Mouse (Mus musculus) kidney, postnatal 0 days (tissue): Measurements from ENCODE around the gene Lonp1. TPM values are rescaled to one million over a fixed set of nuclear protein-coding genes. Genes with fewer than 3 reads are reported as not detected.

Source experiments
- ATAC-seq: fragments of 200-750 bp; cut with Nextera tagmentation; replicated peaks from 2 replicates; pipeline ENCODE4 v1.8.0; 2017; ENCODE audit warnings: low read depth, moderate number of reproducible peaks, moderate TSS enrichment, moderate library complexity; ENCODE audit not compliant: low FRiP score
- DNase-seq: peaks from one replicate; pipeline ENCODE4 v3.0.0-alpha.2; 2016; ENCODE audit warnings: low spot score
- H3K27ac ChIP-seq: fragments of 300-500 bp; sonication (generic); 2 replicates; pipeline ENCODE4 v1.5.1; 2014; ENCODE audit warnings: mild to moderate bottlenecking
- H3K27me3 ChIP-seq: fragments of 300-500 bp; sonication (generic); 2 replicates; pipeline ENCODE4 v1.6.1; 2014; ENCODE audit warnings: low read length, mixed read lengths; ENCODE audit not compliant: insufficient read depth
- H3K36me3 ChIP-seq: fragments of 300-500 bp; sonication (generic); 2 replicates; pipeline ENCODE4 v1.6.1; 2014; ENCODE audit warnings: low read length, mixed read lengths; ENCODE audit not compliant: insufficient read depth
- H3K4me1 ChIP-seq: fragments of 300-500 bp; sonication (generic); replicated peaks from 2 replicates; pipeline ENCODE4 v1.6.1; 2014; ENCODE audit warnings: antibody characterized with exemption, low read length, mixed read lengths; ENCODE audit not compliant: insufficient read depth
- H3K4me2 ChIP-seq: fragments of 300-500 bp; sonication (generic); 2 replicates; pipeline ENCODE4 v1.6.1; 2014; ENCODE audit warnings: mild to moderate bottlenecking, low read length, moderate library complexity, mixed read lengths
- H3K4me3 ChIP-seq: fragments of 300-500 bp; sonication (generic); replicated peaks from 2 replicates; pipeline ENCODE4 v1.5.1; 2014; ENCODE audit warnings: low read depth, low read length
- H3K9ac ChIP-seq: fragments of 300-500 bp; sonication (generic); 2 replicates; pipeline ENCODE4 v1.6.1; 2014; ENCODE audit warnings: low read depth, low read length
- H3K9me3 ChIP-seq: fragments of 300-500 bp; sonication (generic); replicated peaks from 2 replicates; pipeline ENCODE4 v1.6.1; 2016; ENCODE audit warnings: low read length, inconsistent platforms, mixed read lengths
- CTCF ChIP-seq: IDR thresholded peaks from 2 replicates; pipeline ENCODE4 v1.5.1; 2016; ENCODE audit warnings: antibody characterized with exemption, low read depth, mild to moderate bottlenecking, moderate library complexity
- WGBS: fragments of 180-500 bp; shearing (Covaris S2); extraction: QIAGEN DNeasy Blood & Tissue Kit; methylation state at CpG from one replicate; pipeline ENCODE4 v1.1.7; 2014; 5-methylcytosine and 5-hydroxymethylcytosine counted together
- polyA plus RNA-seq: library from polyadenylated mRNA; unstranded; fragments of >200 nt; fragmentation: Nextera tagmentation; extraction: Ambion mirVana; gene quantifications from 2 replicates; pipeline ENCODE4 v1.2.1, GENCODE M21; 2015

Lonp1 gene
- polyA plus RNA-seq, 1 experiment from 2014 or later, result 45.4 TPM

- Histone ChIP-seq H3K9me3 (no peaks in the 10 kb centered on the region), H3K4me3 (peak overlapping the region; percentile 92), H3K27ac (peak overlapping the region; percentile 95), H3K4me2 (peak overlapping the region; percentile 80), H3K36me3 (peaks cover 52% of the 10 kb centered on the region), H3K9ac (peak overlapping the region; percentile 86), H3K4me1 (peaks cover 13% of the 10 kb centered on the region; the same call in 1 of the 2 replicates), H3K27me3 (no peaks in the 10 kb centered on the region)
- under 1% methylated on average over 61 of the region's 61 CpGs for WGBS
- DNase-seq (peak; percentile 43), ATAC-seq (peak; percentile 6; the same call in 1 of the 2 replicates)
- TF ChIP-seq CTCF, result no peak
Measured at GRCm38 (mm10) chr17:56585171-56585821, 41.4 kb downstream of the Lonp1 start.

DNA sequence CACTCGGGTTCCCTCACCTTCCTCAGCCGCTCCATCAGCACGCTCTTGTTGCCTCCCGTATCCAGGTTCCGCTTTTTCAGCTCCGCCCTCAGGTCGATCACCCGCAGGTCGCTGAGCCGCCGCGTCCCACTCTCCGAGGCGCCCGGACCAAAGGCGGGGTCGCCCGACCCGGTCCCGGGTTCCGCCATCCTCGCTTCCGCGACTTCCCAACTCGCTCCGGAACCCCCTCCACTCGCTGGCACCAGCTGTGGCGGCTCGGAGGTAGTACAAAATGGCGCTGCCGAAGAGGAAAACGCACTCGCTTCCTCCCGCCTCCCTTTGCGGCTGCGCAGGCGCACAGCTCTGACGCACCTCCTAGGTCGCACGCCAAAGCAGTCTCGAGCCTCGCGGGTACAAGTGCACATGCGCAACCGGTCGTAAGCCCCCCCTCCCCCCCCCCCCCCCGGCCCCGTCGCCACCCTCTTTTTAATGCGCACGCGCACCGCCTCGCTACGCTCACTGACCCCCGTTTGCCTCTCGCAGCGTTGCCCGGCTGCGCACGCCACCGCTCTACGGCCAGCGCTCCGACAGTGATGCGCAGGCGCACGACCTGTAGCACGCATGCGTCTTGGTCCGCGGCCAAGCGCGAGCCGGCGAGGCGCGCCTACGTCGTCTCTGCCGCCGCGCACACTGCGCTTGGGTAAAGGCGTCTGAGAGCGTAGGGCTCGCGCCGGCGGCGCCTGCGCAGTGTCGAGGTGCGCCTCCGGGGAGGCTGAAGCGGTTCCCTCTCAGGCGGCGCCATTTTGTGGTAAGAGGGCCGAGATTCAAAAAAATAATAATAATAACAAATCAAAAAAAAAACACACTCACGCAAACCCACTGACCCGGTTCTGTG is 42.2 kb downstream of the Lonp1 start, which contains the start of the genes Safb2 and Safb:
Safb2 (minus strand) TSS at position 329 of the 874 bp plus-strand sequence.
Safb (plus strand) TSS at position 569 of the 874 bp plus-strand sequence.
- Histone ChIP-seq H3K4me1 (peaks cover 13% of the 10 kb centered on the region; the same call in 1 of the 2 replicates), H3K4me3 (peak within 1 kb of the TSS; percentile 92), H3K9ac (peak within 1 kb of the TSS; percentile 96), H3K27ac (peak within 1 kb of the TSS; percentile 99), H3K36me3 (peaks cover 52% of the 10 kb centered on the region), H3K27me3 (no peaks in the 10 kb centered on the region), H3K9me3 (no peaks in the 10 kb centered on the region), H3K4me2 (peak within 1 kb of the TSS; percentile 80)
- ATAC-seq, result peak; percentile 94
- no peak for TF ChIP-seq CTCF
- DNase-seq, result peak; percentile 99
- WGBS, result under 1% methylated on average over 95 of the region's 101 CpGs

DNA sequence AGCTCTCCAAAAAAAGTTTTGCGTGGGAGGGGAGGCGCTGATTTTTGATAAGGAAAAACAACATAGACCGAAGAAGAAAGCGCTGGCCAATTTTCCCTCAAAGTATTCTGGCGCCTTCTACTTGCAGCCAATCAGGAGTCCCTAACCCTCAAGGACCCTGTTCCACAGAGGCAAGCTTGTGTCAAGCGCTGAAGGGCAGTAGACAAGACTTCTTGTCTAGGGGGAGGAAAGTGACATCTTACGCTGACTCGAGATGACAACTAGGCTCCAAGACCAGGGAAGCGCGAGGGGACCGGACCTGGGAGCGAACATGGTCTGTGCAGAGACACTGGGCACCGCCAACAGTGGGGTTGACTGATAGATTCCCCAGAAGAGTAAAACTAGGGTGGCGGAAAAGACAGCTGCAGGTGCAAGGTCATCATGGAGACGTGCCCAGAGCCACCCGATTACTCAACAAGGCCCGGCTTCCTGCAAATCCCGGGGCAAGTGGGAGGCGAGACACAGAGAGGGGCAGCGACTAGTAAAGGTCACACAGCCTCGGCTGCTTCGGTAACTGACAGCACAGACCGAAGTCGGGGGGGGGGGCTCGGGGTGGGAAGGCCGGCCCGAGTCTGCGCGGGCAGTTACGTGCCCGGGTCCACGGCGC is 43.0 kb downstream of the Lonp1 start:
- TF ChIP-seq CTCF, result no peak
- WGBS, result 1% methylated on average over 33 of the region's 33 CpGs
- H3K4me2 ChIP-seq, result peak overlapping the region; percentile 70
- peaks cover 52% of the 10 kb centered on the region for H3K36me3 ChIP-seq
- DNase-seq (peak; percentile 40), ATAC-seq (no peak; the same call in 1 of the 2 replicates)
- H3K27ac ChIP-seq, result peak overlapping the region; percentile 99
- peak overlapping the region; percentile 96 for H3K9ac ChIP-seq
- no peaks in the 10 kb centered on the region for H3K27me3 ChIP-seq
- no peaks in the 10 kb centered on the region for H3K9me3 ChIP-seq
- H3K4me3 ChIP-seq, result peak overlapping the region; percentile 84
- peaks cover 13% of the 10 kb centered on the region; the same call in 1 of the 2 replicates for H3K4me1 ChIP-seq

DNA sequence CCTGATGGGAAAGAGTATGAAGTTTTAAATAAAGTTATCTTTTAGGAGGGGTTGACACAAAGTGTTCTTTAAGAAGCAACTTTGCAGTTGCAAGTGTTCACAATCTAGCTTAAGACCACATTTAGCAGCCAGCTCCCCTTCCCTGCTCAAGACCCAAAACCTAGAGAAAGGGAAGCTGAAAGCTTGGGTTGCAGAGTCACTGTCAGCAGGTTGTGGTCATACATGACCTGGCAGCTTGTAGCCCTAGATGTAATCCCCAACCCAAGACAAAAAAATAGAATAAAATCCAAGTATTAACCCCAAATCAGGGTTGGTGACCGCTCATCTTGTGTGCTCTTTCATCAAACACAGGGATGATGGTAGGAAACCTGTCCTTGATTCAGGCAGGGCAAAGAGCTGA is 43.6 kb downstream of the Lonp1 start:
- ATAC-seq, result no peak
- Histone ChIP-seq H3K4me1 (peaks cover 13% of the 10 kb centered on the region; the same call in 1 of the 2 replicates), H3K9ac (peak overlapping the region; percentile 96), H3K4me2 (peak overlapping the region; percentile 70), H3K9me3 (no peaks in the 10 kb centered on the region), H3K4me3 (peak overlapping the region; percentile 84), H3K27ac (0 out of 2 replicates have a peak overlapping the region, but pooled peaks have one; percentile 99), H3K27me3 (no peaks in the 10 kb centered on the region), H3K36me3 (peaks cover 54% of the 10 kb centered on the region)
- no peak for TF ChIP-seq CTCF
- DNase-seq, result no peak
- WGBS, result 82% methylated on average over 1 of the region's 1 CpGs

GRCm38 (mm10) chr17:56572939-56573338 is 53.7 kb downstream of the Lonp1 start:
- no peaks in the 10 kb centered on the region for H3K9me3 ChIP-seq

More at GRCm38 (mm10) chr17:56572939-56573338, 53.7 kb downstream of the Lonp1 start:
- Histone ChIP-seq H3K27me3 (no peaks in the 10 kb centered on the region), H3K4me2 (no peak overlapping the region), H3K36me3 (peaks cover 81% of the 10 kb centered on the region), H3K4me3 (no peak overlapping the region), H3K27ac (no peak overlapping the region), H3K9ac (no peak overlapping the region), H3K4me1 (no peaks in the 10 kb centered on the region)
- TF ChIP-seq CTCF, result no peak
- 92% methylated on average over 3 of the region's 3 CpGs for WGBS
- DNase-seq (no peak), ATAC-seq (0 out of 2 replicates have a peak, but pooled peaks have one; percentile 27)
